Mouse (Mus musculus): Measurements from ENCODE around the gene Ptprg.

GRCm38 (mm10) chr14:12139643-12140481, 586.5 kb downstream of the Ptprg start:
- no peak for TF ChIP-seq CTCF (IDR thresholded peaks at IDR 0.05; ENCODE audit: borderline replicate concordance, insufficient read depth, low read length)
- TF ChIP-seq POLR2A (IDR thresholded peaks at IDR 0.05; ENCODE audit: low read depth, low read length) = no peak

Data from embryonic fibroblast, embryonic 13.5 days (primary cell).